Mouse (Mus musculus) G1E (cell line): ENCODE data around the gene Ylpm1. TPM values are rescaled to one million over a fixed set of nuclear protein-coding genes. Genes with fewer than 3 reads are reported as not detected.

Experiments used
- ATAC-seq: 2 replicates; pipeline ENCODE4 v1.8.0; 2016; ENCODE audit warnings: mild to moderate bottlenecking; ENCODE audit not compliant: insufficient number of reproducible peaks, poor library complexity, low FRiP score, severe bottlenecking; ENCODE audit errors: extremely low read depth
- DNase-seq: peaks from one replicate; pipeline ENCODE4 v3.0.0; 2012; ENCODE audit warnings: low spot score
- H3K27me3 ChIP-seq: 2 replicates; pipeline ENCODE4 v1.6.1; 2012; ENCODE audit warnings: mild to moderate bottlenecking, low read length, inconsistent platforms; ENCODE audit not compliant: insufficient read depth
- H3K36me3 ChIP-seq: replicated peaks from 2 replicates; pipeline ENCODE3; 2012; ENCODE audit warnings: mild to moderate bottlenecking, inconsistent platforms
- H3K4me1 ChIP-seq: 2 replicates; pipeline ENCODE4 v1.6.1; 2012; ENCODE audit warnings: low read depth, low read length, inconsistent platforms, mixed read lengths; ENCODE audit not compliant: insufficient read depth
- H3K4me3 ChIP-seq: 2 replicates; pipeline ENCODE4 v1.5.1; 2012; ENCODE audit warnings: low read depth, mild to moderate bottlenecking, inconsistent platforms, low read length, moderate library complexity, mixed read lengths
- H3K9me3 ChIP-seq: replicated peaks from 2 replicates; pipeline ENCODE4 v1.6.1; 2012; ENCODE audit warnings: inconsistent platforms
- CTCF ChIP-seq: IDR thresholded peaks from 2 replicates; pipeline ENCODE4 v1.5.1; 2012; ENCODE audit warnings: low read depth, low read length, inconsistent platforms, mixed read lengths
- GATA1 ChIP-seq: IDR thresholded peaks from 2 replicates; pipeline ENCODE4 v1.6.1; 2012; ENCODE audit warnings: borderline replicate concordance, low read length, inconsistent platforms, mixed read lengths
- GATA2 ChIP-seq: IDR thresholded peaks from 2 replicates; pipeline ENCODE4 v1.6.1; 2012; ENCODE audit warnings: low read depth, low read length, inconsistent platforms, borderline replicate concordance
- POLR2AphosphoS5 ChIP-seq: IDR thresholded peaks from 2 replicates; pipeline ENCODE4 v1.6.1; 2012; ENCODE audit warnings: low read depth, low read length, inconsistent platforms; ENCODE audit not compliant: insufficient replicate concordance
- TAL1 ChIP-seq: conservative IDR thresholded peaks from 2 replicates; pipeline ENCODE4 v1.6.1; 2012; ENCODE audit warnings: low read depth, low read length, inconsistent platforms, mixed read lengths
- polyA plus RNA-seq: library from polyadenylated mRNA; stranded (reverse); fragments of >175 nt; gene quantifications from 2 replicates; pipeline ENCODE4 v1.2.3, GENCODE M21; 2012
- total RNA-seq, 2 experiments: library from RNA; stranded (forward) in 1 of 2; stranded (reverse) in 1 of 2; fragments of 200-1000 nt in 1 of 2; fragments of >200 nt in 1 of 2; fragmentation: Nextera tagmentation in 1 of 2; gene quantifications; 2 replicates each; pipeline ENCODE4 v1.2.3; 2014 to 2017

The Ylpm1 gene
- total and polyA plus RNA-seq, 3 experiments, result 61.7 to 148 (median 77.0) TPM

DNA sequence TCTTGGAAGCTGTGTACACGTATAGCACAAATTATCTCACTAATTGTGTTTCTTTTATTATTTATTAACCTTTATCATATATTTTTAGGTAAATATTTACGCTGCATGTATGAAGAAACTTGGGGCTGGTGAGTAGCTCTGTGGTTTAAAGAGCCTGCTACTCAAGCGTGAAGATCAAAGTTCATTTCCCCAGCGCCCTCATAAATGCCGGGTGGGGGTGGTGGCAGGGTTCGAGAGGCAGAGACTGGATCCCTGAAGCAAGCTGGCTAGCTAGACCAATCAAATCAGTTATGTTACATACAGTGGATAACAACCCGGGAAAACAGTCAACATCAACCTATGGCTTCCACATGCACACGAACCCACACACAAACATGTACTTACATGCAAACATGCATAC lies 107.0 kb downstream of the Ylpm1 start:
- Histone ChIP-seq H3K4me3 (no peak overlapping the region), H3K9me3 (no peaks in the 10 kb centered on the region), H3K36me3 (peaks cover 48% of the 10 kb centered on the region), H3K27me3 (no peaks in the 10 kb centered on the region), H3K4me1 (peaks cover 3% of the 10 kb centered on the region)
- no peak for TF ChIP-seq TAL1
- TF ChIP-seq POLR2AphosphoS5, result no peak
- TF ChIP-seq CTCF, result no peak
- TF ChIP-seq GATA1, result no peak
- no peak for TF ChIP-seq GATA2
- DNase-seq, result no peak
- ATAC-seq, result no peak

DNA sequence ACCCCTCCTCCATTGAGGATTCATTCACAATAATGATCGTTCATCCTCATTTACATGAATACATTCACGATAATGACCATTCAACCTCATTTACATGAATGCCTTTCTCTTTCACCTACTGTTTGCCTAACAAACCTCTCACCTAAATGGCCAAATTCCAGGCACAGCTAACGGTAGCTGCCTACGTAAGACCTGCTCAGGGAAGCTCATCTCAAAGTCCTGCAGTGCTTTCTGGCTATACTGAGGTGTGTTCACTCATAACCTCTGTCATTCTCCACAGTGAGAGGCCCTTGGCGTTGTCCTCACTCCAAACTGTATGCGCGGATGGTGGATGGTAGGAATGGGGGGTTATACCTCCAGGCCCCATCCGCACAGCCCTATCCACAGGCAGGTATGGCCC lies 108.7 kb downstream of the Ylpm1 start:
- no peak for TF ChIP-seq GATA2
- TF ChIP-seq POLR2AphosphoS5, result no peak
- no peak for TF ChIP-seq TAL1
- no peak for TF ChIP-seq CTCF
- no peak for TF ChIP-seq GATA1
- DNase-seq (no peak), ATAC-seq (no peak)
- no peak overlapping the region for H3K4me3 ChIP-seq
- peaks cover 15% of the 10 kb centered on the region for H3K4me1 ChIP-seq
- no peaks in the 10 kb centered on the region for H3K9me3 ChIP-seq
- H3K36me3 ChIP-seq, result peaks cover 49% of the 10 kb centered on the region
- H3K27me3 ChIP-seq, result no peaks in the 10 kb centered on the region

DNA sequence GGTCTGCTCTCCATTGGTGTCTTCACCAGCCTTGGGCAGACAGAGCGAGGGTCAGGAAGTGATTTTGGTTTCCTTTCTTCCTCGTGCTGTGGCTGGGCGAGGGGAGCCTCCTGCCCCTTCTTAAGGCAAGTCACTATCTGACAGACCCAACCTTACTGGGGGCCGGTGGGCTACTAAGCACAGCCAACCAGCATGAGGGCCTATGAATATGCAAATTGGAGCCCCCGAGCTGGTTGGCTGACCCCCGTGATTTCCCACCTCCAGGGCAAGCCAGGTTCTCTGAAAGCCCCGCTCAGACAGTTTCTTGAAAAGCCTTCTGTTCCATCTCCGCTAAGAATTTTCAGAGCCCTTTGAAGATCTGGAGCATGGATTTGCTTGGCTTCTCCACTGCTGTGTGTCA lies 110.2 kb downstream of the Ylpm1 start:
- no peak for DNase-seq
- ATAC-seq, result no peak
- no peaks in the 10 kb centered on the region for H3K9me3 ChIP-seq
- TF ChIP-seq CTCF (no peak), GATA2 (no peak), GATA1 (no peak), TAL1 (no peak), POLR2AphosphoS5 (no peak)
- H3K27me3 ChIP-seq, result no peaks in the 10 kb centered on the region
- H3K36me3 ChIP-seq, result peaks cover 45% of the 10 kb centered on the region
- no peak overlapping the region for H3K4me3 ChIP-seq
- H3K4me1 ChIP-seq, result peaks cover 23% of the 10 kb centered on the region

DNA sequence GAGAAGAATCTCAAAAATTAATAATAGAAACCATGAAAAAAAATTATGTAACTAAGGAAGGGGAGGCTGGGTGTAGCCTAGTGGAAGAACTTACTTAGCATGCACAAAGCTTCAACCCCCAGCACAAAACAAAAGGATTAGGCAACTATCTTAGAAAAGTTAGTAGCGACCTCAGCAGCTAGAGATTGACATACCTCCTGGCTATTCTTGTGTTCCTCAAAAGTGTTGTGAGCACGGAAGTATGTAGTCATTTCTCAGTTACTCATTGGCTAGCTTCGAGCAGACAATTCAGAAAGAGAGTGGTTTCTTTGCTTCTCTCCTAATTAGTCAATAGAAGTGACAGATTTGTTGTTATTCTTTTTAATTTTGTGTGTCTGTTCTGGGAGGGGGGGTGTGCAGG lies 112.5 kb downstream of the Ylpm1 start:
- Histone ChIP-seq H3K36me3 (peaks cover 53% of the 10 kb centered on the region), H3K4me1 (peaks cover 47% of the 10 kb centered on the region), H3K4me3 (no peak overlapping the region), H3K9me3 (no peaks in the 10 kb centered on the region), H3K27me3 (no peaks in the 10 kb centered on the region)
- TF ChIP-seq TAL1 (no peak), GATA1 (no peak), GATA2 (no peak), POLR2AphosphoS5 (no peak)
- DNase-seq (no peak), ATAC-seq (no peak)

DNA sequence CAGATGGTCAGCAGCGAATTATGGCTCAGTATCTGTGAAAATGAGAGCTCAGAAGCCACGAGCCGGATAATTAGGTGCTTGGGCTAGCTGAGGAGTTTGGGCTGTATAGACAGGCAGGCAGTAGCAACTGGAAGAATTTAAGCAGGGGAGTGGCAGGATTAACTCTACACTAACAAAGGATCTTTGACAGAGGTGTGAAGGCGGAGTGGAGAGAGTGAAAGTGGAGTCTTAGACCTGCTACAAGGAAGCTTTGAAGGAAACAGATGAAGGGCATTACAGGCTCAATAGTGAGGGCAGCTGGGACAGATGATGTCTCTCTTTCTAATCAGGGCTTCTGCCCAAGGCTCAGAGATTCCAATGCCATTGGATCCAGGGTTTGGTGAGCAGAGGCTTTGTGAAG lies 113.3 kb downstream of the Ylpm1 start:
- no peaks in the 10 kb centered on the region for H3K9me3 ChIP-seq
- peaks cover 53% of the 10 kb centered on the region for H3K4me1 ChIP-seq
- TF ChIP-seq GATA1, result no peak
- no peak for TF ChIP-seq CTCF
- no peak for TF ChIP-seq TAL1
- TF ChIP-seq GATA2, result no peak
- TF ChIP-seq POLR2AphosphoS5, result no peak
- ATAC-seq (no peak), DNase-seq (no peak)
- peaks cover 52% of the 10 kb centered on the region for H3K36me3 ChIP-seq
- no peaks in the 10 kb centered on the region for H3K27me3 ChIP-seq
- H3K4me3 ChIP-seq, result no peak overlapping the region; the same call in 1 of the 2 replicates

DNA sequence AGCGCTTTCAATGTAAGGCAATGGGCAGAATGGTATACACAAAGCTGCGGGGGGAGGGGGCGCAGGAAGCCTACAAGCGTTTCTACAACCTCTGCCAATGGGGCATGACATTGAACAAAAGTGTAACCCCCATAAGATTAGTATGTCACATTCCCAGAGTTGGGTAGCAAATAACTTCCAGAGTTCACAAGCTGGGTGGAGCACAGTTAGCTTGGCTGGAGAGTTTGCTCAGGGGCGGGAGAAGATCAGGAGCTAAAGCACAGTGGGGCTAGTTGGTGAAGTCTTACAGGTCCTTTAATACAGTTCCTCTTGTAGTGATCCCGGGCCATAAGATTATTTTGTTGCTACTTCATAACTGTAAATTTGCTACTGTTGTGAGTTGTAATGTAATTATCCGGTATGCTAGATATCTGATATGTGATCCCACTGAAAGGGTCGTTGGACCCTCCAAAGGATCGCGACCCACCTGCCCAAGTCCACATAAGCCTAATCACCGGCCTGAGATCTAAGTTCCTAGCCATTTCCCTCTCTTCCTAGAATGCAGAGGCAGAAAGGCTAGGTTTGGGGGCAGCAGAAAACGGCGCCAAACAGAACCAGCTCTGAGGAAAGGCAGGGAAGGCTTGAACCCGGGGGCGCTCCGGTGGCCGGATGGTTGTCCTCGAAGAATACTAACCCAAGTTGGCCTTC lies 114.0 kb downstream of the Ylpm1 start:
- no peaks in the 10 kb centered on the region for H3K9me3 ChIP-seq
- peak; percentile 60 for DNase-seq
- ATAC-seq, result no peak

More for the DNA sequence above, 114.0 kb downstream of the Ylpm1 start:
- H3K4me3 ChIP-seq, result peak overlapping the region; percentile 86
- peaks cover 52% of the 10 kb centered on the region for H3K4me1 ChIP-seq
- H3K27me3 ChIP-seq, result no peaks in the 10 kb centered on the region
- H3K36me3 ChIP-seq, result peaks cover 52% of the 10 kb centered on the region
- no peak for TF ChIP-seq GATA2
